Comparison of ENCODE assay signal across 1 mouse cellular context in the genomic region with DNA sequence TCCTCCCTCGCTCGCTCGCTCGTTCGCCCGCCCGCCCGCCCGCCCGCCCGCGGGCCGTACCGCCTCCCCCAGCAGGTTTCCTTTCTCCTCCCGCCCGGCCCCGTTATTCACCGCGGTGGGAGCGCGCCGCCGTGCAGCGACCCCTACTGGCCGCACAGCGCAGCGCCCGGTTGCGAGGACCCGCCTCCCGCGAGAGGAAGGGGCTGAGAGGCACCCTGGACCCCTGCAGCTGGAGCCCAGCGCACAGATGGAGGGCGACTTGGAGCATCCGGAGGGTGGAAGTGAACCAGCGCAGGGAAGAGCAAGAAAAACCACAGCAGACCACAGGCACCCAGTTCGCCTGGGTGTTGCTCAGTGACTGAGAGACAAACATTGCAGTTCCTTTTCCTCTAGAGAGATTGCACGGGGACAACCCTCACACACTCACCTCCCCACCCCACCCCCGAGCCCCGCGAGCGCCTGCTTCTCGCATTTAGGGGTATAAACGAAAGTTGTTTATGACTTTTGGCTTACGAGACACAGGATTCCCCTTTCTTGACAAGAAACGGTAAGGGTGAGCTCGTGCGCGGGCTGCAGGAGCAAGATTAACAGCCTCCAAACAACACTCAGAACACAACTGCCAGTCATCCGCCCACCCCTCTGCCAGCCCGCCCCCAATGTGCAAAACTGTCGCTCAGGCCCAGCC.
TF ChIP-seq lines count a peak whose summit lies in the region.

No protein-coding gene starts in this region.

TF ChIP-seq in CH12.LX, 34 proteins besides CTCF, POLR2A, EP300 and RAD21:
- TF ChIP-seq IRF4 (IDR thresholded peaks at IDR 0.05; ENCODE audit: low read depth, low read length): peak; percentile 9; the same call in 1 of the 2 replicates
- TF ChIP-seq SMC3 (IDR thresholded peaks at IDR 0.05; ENCODE audit: low read depth, low read length): peak; percentile 26
- TF ChIP-seq NELFE (IDR thresholded peaks at IDR 0.05; ENCODE audit: low read depth, low read length): 0 out of 2 replicates have a peak, but pooled peaks have one; percentile 15
- TF ChIP-seq ETS1 (conservative IDR thresholded peaks at IDR 0.05; ENCODE audit: low read depth, low read length): no peak
- TF ChIP-seq JUN (IDR thresholded peaks at IDR 0.05; ENCODE audit: insufficient read depth, low read depth, low read length): no peak
- TF ChIP-seq GABPA (IDR thresholded peaks at IDR 0.05; ENCODE audit: insufficient replicate concordance, low read depth, low read length): no peak
- TF ChIP-seq CHD2 (IDR thresholded peaks at IDR 0.05; ENCODE audit: low read length): no peak
TF ChIP-seq in CH12.LX: peak in this region for 3.
